Mouse (Mus musculus): ENCODE measurements around the gene Shank2.

DNA sequence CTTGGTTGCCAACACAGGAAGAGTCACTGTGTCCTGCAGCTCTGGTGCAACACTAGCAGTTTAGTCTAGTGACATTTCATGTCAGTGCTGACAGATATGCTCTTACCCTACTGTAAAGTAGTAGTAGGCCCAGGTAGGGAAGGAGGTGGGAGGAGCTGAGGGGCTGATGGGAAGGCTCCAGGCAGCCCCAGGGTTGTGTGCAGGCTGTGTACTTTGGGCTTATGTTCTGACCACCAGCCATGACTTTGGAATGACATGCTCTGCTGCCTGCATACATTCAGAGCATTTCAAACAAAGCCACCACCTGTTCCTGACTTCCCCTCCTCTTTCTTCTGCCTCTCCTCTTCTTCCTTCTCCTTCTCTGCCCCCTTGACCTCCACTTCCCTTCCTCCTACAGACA is 211.0 kb downstream of the Shank2 start:
- no peak for TF ChIP-seq CHD2 (IDR thresholded peaks at IDR 0.05; ENCODE audit: low read depth, low read length)
- TF ChIP-seq HCFC1 (IDR thresholded peaks at IDR 0.05; ENCODE audit: borderline replicate concordance, insufficient read depth, low read length), result no peak
- TF ChIP-seq MAFK (IDR thresholded peaks at IDR 0.05; ENCODE audit: insufficient read depth, low read depth, low read length), result no peak
- no peak for TF ChIP-seq ZC3H11A (IDR thresholded peaks at IDR 0.05; ENCODE audit: borderline replicate concordance, low read depth, low read length)
- no peak for TF ChIP-seq ZNF384 (IDR thresholded peaks at IDR 0.05; ENCODE audit: low read depth, low read length)
